Mouse (Mus musculus) olfactory bulb, adult 2 months (tissue): Measurements from ENCODE around the gene Aph1a.

Source experiments
- CTCF ChIP-seq: fragments of 200-500 bp; IDR thresholded peaks from 2 replicates; pipeline ENCODE4 v1.5.1; 2012; ENCODE audit warnings: low read depth, mild to moderate bottlenecking, low read length, moderate library complexity; ENCODE audit not compliant: insufficient read depth
- POLR2A ChIP-seq: fragments of 200-500 bp; IDR thresholded peaks from 2 replicates; pipeline ENCODE4 v1.6.1; 2012; ENCODE audit warnings: mild to moderate bottlenecking, low read depth, low read length, moderate library complexity; ENCODE audit not compliant: insufficient read depth

- TF ChIP-seq CTCF (no peak), POLR2A (no peak)
Measured at GRCm38 (mm10) chr3:95938835-95939234, 45.1 kb downstream of the Aph1a start.
